In the genomic region with DNA sequence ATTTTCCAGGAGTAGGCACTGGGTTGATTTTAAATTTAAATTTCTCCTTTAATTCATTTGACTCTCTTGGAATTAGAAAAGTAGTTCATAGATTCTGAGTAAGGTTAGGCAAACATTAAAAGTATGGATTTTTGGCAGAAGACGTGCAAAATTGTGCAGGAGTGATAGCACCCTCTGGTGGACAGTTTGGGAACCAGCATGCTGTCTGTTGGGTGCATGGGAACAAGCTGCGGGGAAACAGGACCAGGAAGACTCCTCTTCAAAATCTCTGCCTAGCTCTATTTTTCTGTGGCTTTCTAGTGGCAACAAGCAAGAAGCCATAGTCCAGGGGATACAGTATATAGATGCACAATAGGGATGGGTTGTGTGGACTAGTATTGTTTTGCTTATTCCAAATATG, we compare ENCODE assay signal across 9 mouse cellular contexts. TPM values are rescaled to one million over a fixed set of nuclear protein-coding genes. Genes with fewer than 3 reads are reported as not detected.
DNase-seq lines count a peak whose midpoint lies in the region; ATAC-seq and TF ChIP-seq lines count a peak whose summit lies in the region.
"Had no signal": no experiment of that assay in that cellular context is flagged by ENCODE, and none has a peak within 500 bp of the region (broad histone marks: within the 10 kb centered on the region; RNA-seq: fewer than 3 reads in every experiment).

No protein-coding gene starts in this region.

- peaks cover 8% of the 10 kb centered on the region; the same call in 1 of the 2 replicates for H3K79me2 ChIP-seq in liver, adult 2 months (ENCODE audit: control insufficient read depth, insufficient read depth, low read length)

- H3K4me2 ChIP-seq in liver, embryonic 11.5 days: no peak overlapping the region
- H3K4me2 ChIP-seq in hindbrain, postnatal 0 days (ENCODE audit: low read depth, low read length): no peak overlapping the region
- H3K4me2 ChIP-seq: heart, embryonic 13.5 days had no signal

- ATAC-seq in liver, embryonic 11.5 days (replicated peaks; ENCODE audit: low FRiP score): no peak
- ATAC-seq in hindbrain, postnatal 0 days: no peak

- 0% methylated on average over 2 of the region's 2 CpGs for WGBS in liver, adult 2 months
- 5% methylated on average over 2 of the region's 2 CpGs for whole genome bisulfite sequencing in liver, embryonic 11.5 days
- WGBS in embryonic facial prominence, embryonic 10.5 days: 22% methylated on average over 2 of the region's 2 CpGs
- 6% methylated on average over 2 of the region's 2 CpGs for WGBS in hindbrain, postnatal 0 days
- 24% methylated on average over 2 of the region's 2 CpGs for WGBS in limb, embryonic 10.5 days

- DNase-seq in liver, adult 2 months (ENCODE audit: extremely low read depth, low read depth, low spot score): peak; percentile 72
- no peak for DNase-seq in liver, embryonic 11.5 days (ENCODE audit: low spot score)
- peak; percentile 41 for DNase-seq in adrenal gland, adult 8-10 months
- peak; percentile 77 for DNase-seq in embryonic facial prominence, embryonic 10.5 days (ENCODE audit: low spot score)
- DNase-seq in hindbrain, postnatal 0 days (ENCODE audit: low spot score): peak; percentile 84
- DNase-seq in limb, embryonic 10.5 days (ENCODE audit: low spot score): peak; percentile 75
- peak; percentile 80 for DNase-seq in retina, embryonic 14.5 days (ENCODE audit: low spot score)
- peak; percentile 75 for DNase-seq in thymus, postnatal 25 days

- no peaks in the 10 kb centered on the region for H3K9me3 ChIP-seq in liver, embryonic 11.5 days (ENCODE audit: control insufficient read depth, low read length)
- no peaks in the 10 kb centered on the region for H3K9me3 ChIP-seq in embryonic facial prominence, embryonic 10.5 days
- H3K9me3 ChIP-seq in hindbrain, postnatal 0 days (ENCODE audit: low read length): no peaks in the 10 kb centered on the region
- no peaks in the 10 kb centered on the region for H3K9me3 ChIP-seq in limb, embryonic 10.5 days (replicated peaks)
- H3K9me3 ChIP-seq: heart, embryonic 13.5 days had no signal

- H3K9ac ChIP-seq in liver, adult 2 months (ENCODE audit: low read depth, low read length): no peak overlapping the region
- H3K9ac ChIP-seq in liver, embryonic 11.5 days (ENCODE audit: low read depth, low read length): no peak overlapping the region
- no peak overlapping the region for H3K9ac ChIP-seq in hindbrain, postnatal 0 days (replicated peaks; ENCODE audit: low read length)
- H3K9ac ChIP-seq: heart, embryonic 13.5 days had no signal

- no peaks in the 10 kb centered on the region for H3K27me3 ChIP-seq in liver, adult 2 months (ENCODE audit: control insufficient read depth, insufficient read depth, low read length)
- H3K27me3 ChIP-seq in liver, embryonic 11.5 days (replicated peaks; ENCODE audit: control insufficient read depth, insufficient read depth, low read length): no peaks in the 10 kb centered on the region
- H3K27me3 ChIP-seq in embryonic facial prominence, embryonic 10.5 days (replicated peaks; ENCODE audit: low read depth, poor library complexity, severe bottlenecking): no peaks in the 10 kb centered on the region
- H3K27me3 ChIP-seq in hindbrain, postnatal 0 days (ENCODE audit: insufficient read depth, low read length): no peaks in the 10 kb centered on the region
- no peaks in the 10 kb centered on the region for H3K27me3 ChIP-seq in limb, embryonic 10.5 days (ENCODE audit: low read depth, poor library complexity, severe bottlenecking)
- H3K27me3 ChIP-seq: heart, embryonic 13.5 days had no signal

- H3K4me3 ChIP-seq in liver, adult 2 months (ENCODE audit: insufficient read depth, low read depth, low read length): no peak overlapping the region
- H3K4me3 ChIP-seq in liver, embryonic 11.5 days (ENCODE audit: low read depth, low read length): no peak overlapping the region
- H3K4me3 ChIP-seq in embryonic facial prominence, embryonic 10.5 days: no peak overlapping the region
- H3K4me3 ChIP-seq in hindbrain, postnatal 0 days (ENCODE audit: low read length): no peak overlapping the region
- no peak overlapping the region for H3K4me3 ChIP-seq in limb, embryonic 10.5 days
- H3K4me3 ChIP-seq: heart, embryonic 13.5 days had no signal

- TF ChIP-seq CTCF in liver, adult 2 months (IDR thresholded peaks at IDR 0.05; ENCODE audit: low read depth, low read length): peak; percentile 81
- TF ChIP-seq CTCF in hindbrain, postnatal 0 days (IDR thresholded peaks at IDR 0.05; ENCODE audit: low read depth): peak; percentile 93

- peaks cover 4% of the 10 kb centered on the region for H3K4me1 ChIP-seq in liver, adult 2 months (ENCODE audit: control insufficient read depth, insufficient read depth, low read length)
- peaks cover 16% of the 10 kb centered on the region for H3K4me1 ChIP-seq in liver, embryonic 11.5 days (replicated peaks; ENCODE audit: control insufficient read depth, insufficient read depth, low read length)
- H3K4me1 ChIP-seq in embryonic facial prominence, embryonic 10.5 days: peaks cover 23% of the 10 kb centered on the region
- H3K4me1 ChIP-seq in hindbrain, postnatal 0 days (ENCODE audit: insufficient read depth, low read length): peaks cover 8% of the 10 kb centered on the region; the same call in 1 of the 2 replicates
- H3K4me1 ChIP-seq in limb, embryonic 10.5 days: peaks cover 26% of the 10 kb centered on the region

- no peaks in the 10 kb centered on the region for H3K36me3 ChIP-seq in liver, adult 2 months (ENCODE audit: control insufficient read depth, insufficient read depth, low read length)
- no peaks in the 10 kb centered on the region for H3K36me3 ChIP-seq in liver, embryonic 11.5 days (ENCODE audit: control insufficient read depth, insufficient read depth, low read length)
- H3K36me3 ChIP-seq in embryonic facial prominence, embryonic 10.5 days (replicated peaks): no peaks in the 10 kb centered on the region
- no peaks in the 10 kb centered on the region for H3K36me3 ChIP-seq in hindbrain, postnatal 0 days (ENCODE audit: insufficient read depth, low read length)
- H3K36me3 ChIP-seq in limb, embryonic 10.5 days: no peaks in the 10 kb centered on the region
- H3K36me3 ChIP-seq: heart, embryonic 13.5 days had no signal

- TF ChIP-seq POLR2A in liver, adult 2 months (IDR thresholded peaks at IDR 0.05; ENCODE audit: extremely low read depth, insufficient read depth, low read length): no peak

- no peak overlapping the region for H3K27ac ChIP-seq in liver, adult 2 months (replicated peaks; ENCODE audit: insufficient read depth, low read depth, low read length)
- H3K27ac ChIP-seq in liver, embryonic 11.5 days (ENCODE audit: low read depth, low read length): no peak overlapping the region
- no peak overlapping the region for H3K27ac ChIP-seq in embryonic facial prominence, embryonic 10.5 days (replicated peaks)
- H3K27ac ChIP-seq in hindbrain, postnatal 0 days: no peak overlapping the region
- H3K27ac ChIP-seq in limb, embryonic 10.5 days: no peak overlapping the region
- H3K27ac ChIP-seq: heart, embryonic 13.5 days had no signal

RNA-seq across cellular contexts. Expression of a gene that starts 3.3 kb away (rescaled TPM):
- 0.60 TPM in 1 of 2 replicates, not detected in the other for total RNA-seq in liver, adult 2 months (2014; rRNA removed)
- not detected in 2 replicates for polyA plus RNA-seq in liver, adult 2 months (2012; rRNA removed)
- 8.1 and 11.5 TPM in 2 replicates for polyA plus RNA-seq in liver, embryonic 11.5 days (2014; fragmentation: Nextera tagmentation; extraction: Ambion mirVana)
- 1 to 10 TPM in 3 of 4 experiments, not detected in 1; 2.7 to 8.3 (median 6.3) TPM for total RNA-seq in adrenal gland, adult 8-10 months (2022)
- polyA plus RNA-seq in embryonic facial prominence, embryonic 10.5 days (2016; fragmentation: Nextera tagmentation; extraction: Ambion mirVana): 8.8 and 9.0 TPM in 2 replicates
- total RNA-seq in hindbrain, postnatal 0 days (2014; rRNA removed): not detected in 2 replicates
- 11.7 and 18.2 TPM in 2 replicates for polyA plus RNA-seq in hindbrain, postnatal 0 days (2015; fragmentation: Nextera tagmentation; extraction: Ambion mirVana)
- 9.3 and 9.8 TPM in 2 replicates for polyA plus RNA-seq in limb, embryonic 10.5 days (2016; fragmentation: Nextera tagmentation; extraction: Ambion mirVana)

RNA-seq across cellular contexts. Expression of a gene that starts 4.8 kb away (rescaled TPM):
- total RNA-seq in liver, adult 2 months (2014; rRNA removed): 10.8 and 11.8 TPM in 2 replicates
- polyA plus RNA-seq in liver, adult 2 months (2012; rRNA removed): 7.5 and 7.9 TPM in 2 replicates
- 8.8 and 11.1 TPM in 2 replicates for polyA plus RNA-seq in liver, embryonic 11.5 days (2014; fragmentation: Nextera tagmentation; extraction: Ambion mirVana)
- total RNA-seq in adrenal gland, adult 8-10 months (2022): 10 to 100 TPM; 13.1 to 19.6 (median 15.3) TPM
- polyA plus RNA-seq in embryonic facial prominence, embryonic 10.5 days (2016; fragmentation: Nextera tagmentation; extraction: Ambion mirVana): 6.9 and 8.2 TPM in 2 replicates
- total RNA-seq in hindbrain, postnatal 0 days (2014; rRNA removed): 2.7 and 5.2 TPM in 2 replicates
- polyA plus RNA-seq in hindbrain, postnatal 0 days (2015; fragmentation: Nextera tagmentation; extraction: Ambion mirVana): 9.2 and 9.4 TPM in 2 replicates
- 5.5 and 8.3 TPM in 2 replicates for polyA plus RNA-seq in limb, embryonic 10.5 days (2016; fragmentation: Nextera tagmentation; extraction: Ambion mirVana)

RNA-seq across cellular contexts. Expression of a gene that starts 12.8 kb away (rescaled TPM):
- total RNA-seq in liver, adult 2 months (2014; rRNA removed): 3.2 and 4.1 TPM in 2 replicates
- 0.76 and 1.4 TPM in 2 replicates for polyA plus RNA-seq in liver, adult 2 months (2012; rRNA removed)
- polyA plus RNA-seq in liver, embryonic 11.5 days (2014; fragmentation: Nextera tagmentation; extraction: Ambion mirVana): 28.0 and 30.5 TPM in 2 replicates
- 10 to 100 TPM; 18.0 to 54.4 (median 29.9) TPM for total RNA-seq in adrenal gland, adult 8-10 months (2022)
- 10.3 and 12.9 TPM in 2 replicates for polyA plus RNA-seq in embryonic facial prominence, embryonic 10.5 days (2016; fragmentation: Nextera tagmentation; extraction: Ambion mirVana)
- 1.3 and 3.1 TPM in 2 replicates for total RNA-seq in hindbrain, postnatal 0 days (2014; rRNA removed)
- 5.6 and 6.0 TPM in 2 replicates for polyA plus RNA-seq in hindbrain, postnatal 0 days (2015; fragmentation: Nextera tagmentation; extraction: Ambion mirVana)
- polyA plus RNA-seq in limb, embryonic 10.5 days (2016; fragmentation: Nextera tagmentation; extraction: Ambion mirVana): 12.0 and 15.7 TPM in 2 replicates

RNA-seq across cellular contexts. Expression of a gene that starts 35.2 kb away (rescaled TPM):
- 10.1 and 14.7 TPM in 2 replicates for total RNA-seq in liver, adult 2 months (2014; rRNA removed)
- 5.5 and 6.0 TPM in 2 replicates for polyA plus RNA-seq in liver, adult 2 months (2012; rRNA removed)
- polyA plus RNA-seq in liver, embryonic 11.5 days (2014; fragmentation: Nextera tagmentation; extraction: Ambion mirVana): 67.6 and 78.9 TPM in 2 replicates
- 10 to 100 TPM; 22.4 to 39.2 (median 34.3) TPM for total RNA-seq in adrenal gland, adult 8-10 months (2022)
- polyA plus RNA-seq in embryonic facial prominence, embryonic 10.5 days (2016; fragmentation: Nextera tagmentation; extraction: Ambion mirVana): 82.3 and 87.5 TPM in 2 replicates
- total RNA-seq in hindbrain, postnatal 0 days (2014; rRNA removed): 86.0 and 104 TPM in 2 replicates
- polyA plus RNA-seq in hindbrain, postnatal 0 days (2015; fragmentation: Nextera tagmentation; extraction: Ambion mirVana): 184 and 189 TPM in 2 replicates
- polyA plus RNA-seq in limb, embryonic 10.5 days (2016; fragmentation: Nextera tagmentation; extraction: Ambion mirVana): 81.1 and 96.4 TPM in 2 replicates

RNA-seq across cellular contexts. Expression of a gene that starts 56.3 kb away (rescaled TPM):
- not detected in 2 replicates for total RNA-seq in liver, adult 2 months (2014; rRNA removed)
- not detected in 2 replicates for polyA plus RNA-seq in liver, adult 2 months (2012; rRNA removed)
- polyA plus RNA-seq in liver, embryonic 11.5 days (2014; fragmentation: Nextera tagmentation; extraction: Ambion mirVana): 0.21 and 0.29 TPM in 2 replicates
- total RNA-seq in adrenal gland, adult 8-10 months (2022): 10 to 100 TPM in 2 of 4 experiments, 1 to 10 TPM in 2; 4.3 to 11.6 (median 8.5) TPM
- polyA plus RNA-seq in embryonic facial prominence, embryonic 10.5 days (2016; fragmentation: Nextera tagmentation; extraction: Ambion mirVana): 1.00 and 1.3 TPM in 2 replicates
- 4.1 and 4.2 TPM in 2 replicates for total RNA-seq in hindbrain, postnatal 0 days (2014; rRNA removed)
- 1.8 and 2.3 TPM in 2 replicates for polyA plus RNA-seq in hindbrain, postnatal 0 days (2015; fragmentation: Nextera tagmentation; extraction: Ambion mirVana)
- polyA plus RNA-seq in limb, embryonic 10.5 days (2016; fragmentation: Nextera tagmentation; extraction: Ambion mirVana): 1.0 and 1.1 TPM in 2 replicates
